Mouse (Mus musculus) erythroid progenitor cell, adult 5-6 weeks (primary cell): ENCODE measurements around the gene Slc22a14. TPM values are rescaled to one million over a fixed set of nuclear protein-coding genes. Genes with fewer than 3 reads are reported as not detected.
"Not testable (repeated sequence)": the region's sequence is repeated elsewhere in the genome, so short reads cannot be mapped to it uniquely, and the experiment has no call there.

Experiments
- ATAC-seq: replicated peaks from 2 replicates; pipeline ENCODE4 v1.8.0; 2016; ENCODE audit warnings: moderate number of reproducible peaks, mild to moderate bottlenecking, moderate TSS enrichment, inconsistent platforms; ENCODE audit not compliant: poor library complexity, low FRiP score, severe bottlenecking
- total RNA-seq, 2 experiments: library from RNA; stranded (forward) in 1 of 2; stranded (reverse) in 1 of 2; fragments of 150-400 nt in 1 of 2; fragments of 186-747, 209-891 nt in 1 of 2; gene quantifications; 2 replicates each; pipeline versions ENCODE4 v1.2.3 to v1.2.4; 2015 to 2017; ENCODE audit warnings: low replicate concordance in 2 of 2

Gene Slc22a14
- total RNA-seq, 2 experiments from 2014 or later, result not detected

GRCm38 (mm10) chr9:119268588-119269145 is 96.7 kb downstream of the Slc22a14 start:
- ATAC-seq, result no peak

GRCm38 (mm10) chr9:119268120-119268519 is 97.2 kb downstream of the Slc22a14 start:
- no peak for ATAC-seq

- not testable (repeated sequence) for ATAC-seq
Measured at GRCm38 (mm10) chr9:119266121-119266395, 99.3 kb downstream of the Slc22a14 start.

- not testable (repeated sequence) for ATAC-seq
Measured at GRCm38 (mm10) chr9:119265373-119266120, 99.8 kb downstream of the Slc22a14 start.

GRCm38 (mm10) chr9:119263067-119263466 is 102.3 kb downstream of the Slc22a14 start:
- no peak for ATAC-seq

GRCm38 (mm10) chr9:119260825-119261224 is 104.5 kb downstream of the Slc22a14 start:
- no peak for ATAC-seq

GRCm38 (mm10) chr9:119258785-119259184 is 106.6 kb downstream of the Slc22a14 start:
- ATAC-seq, result no peak

GRCm38 (mm10) chr9:119258128-119258527 is 107.2 kb downstream of the Slc22a14 start:
- ATAC-seq, result no peak

- no peak for ATAC-seq
Measured at GRCm38 (mm10) chr9:119256161-119256560, 109.2 kb downstream of the Slc22a14 start.

GRCm38 (mm10) chr9:119255096-119255495 is 110.3 kb downstream of the Slc22a14 start:
- no peak for ATAC-seq

GRCm38 (mm10) chr9:119254187-119254586 is 111.2 kb downstream of the Slc22a14 start:
- ATAC-seq, result no peak

GRCm38 (mm10) chr9:119247996-119248395 is 117.4 kb downstream of the Slc22a14 start:
- no peak for ATAC-seq

GRCm38 (mm10) chr9:119246826-119247225 is 118.5 kb downstream of the Slc22a14 start:
- ATAC-seq, result 0 out of 2 replicates have a peak, but pooled peaks have one; percentile 30

GRCm38 (mm10) chr9:119243981-119244380 is 121.4 kb downstream of the Slc22a14 start:
- no peak for ATAC-seq

GRCm38 (mm10) chr9:119241169-119241865 is 124.0 kb downstream of the Slc22a14 start:
- ATAC-seq, result no peak

GRCm38 (mm10) chr9:119240286-119240997 is 124.9 kb downstream of the Slc22a14 start:
- ATAC-seq, result no peak

GRCm38 (mm10) chr9:119239274-119239673 is 126.1 kb downstream of the Slc22a14 start:
- no peak for ATAC-seq

GRCm38 (mm10) chr9:119238796-119239195 is 126.6 kb downstream of the Slc22a14 start:
- ATAC-seq, result no peak

GRCm38 (mm10) chr9:119231552-119231951 is 133.8 kb downstream of the Slc22a14 start:
- no peak for ATAC-seq

GRCm38 (mm10) chr9:119230829-119231228 is 134.5 kb downstream of the Slc22a14 start:
- no peak for ATAC-seq
